Mouse (Mus musculus) kidney, embryonic 14.5 days (tissue): ENCODE data around the gene Ascl5. TPM values are rescaled to one million over a fixed set of nuclear protein-coding genes. Genes with fewer than 3 reads are reported as not detected.

Experiments used
- ATAC-seq: fragments of 200-750 bp; cut with Nextera tagmentation; 2 replicates; pipeline ENCODE4 v1.8.0; 2017; ENCODE audit warnings: moderate number of reproducible peaks, mild to moderate bottlenecking, moderate TSS enrichment, moderate library complexity; ENCODE audit not compliant: low FRiP score, low TSS enrichment
- H3K27ac ChIP-seq: fragments of 300-500 bp; sonication (generic); 2 replicates; pipeline ENCODE4 v1.5.1; 2014; ENCODE audit warnings: low read depth, mild to moderate bottlenecking, low read length, moderate library complexity, mixed read lengths
- H3K27me3 ChIP-seq: fragments of 300-500 bp; sonication (generic); 2 replicates; pipeline ENCODE4 v1.6.1; 2014; ENCODE audit warnings: mild to moderate bottlenecking, low read length; ENCODE audit not compliant: control insufficient read depth, insufficient read depth
- H3K36me3 ChIP-seq: fragments of 300-500 bp; sonication (generic); 2 replicates; pipeline ENCODE4 v1.6.1; 2014; ENCODE audit warnings: low read length, mixed read lengths; ENCODE audit not compliant: control insufficient read depth, insufficient read depth
- H3K4me1 ChIP-seq: fragments of 300-500 bp; sonication (generic); 2 replicates; pipeline ENCODE4 v1.6.1; 2014; ENCODE audit warnings: low read length, mixed read lengths; ENCODE audit not compliant: control insufficient read depth, insufficient read depth
- H3K4me2 ChIP-seq: fragments of 300-500 bp; sonication (generic); replicated peaks from 2 replicates; pipeline ENCODE4 v1.6.1; 2014; ENCODE audit warnings: low read depth, mild to moderate bottlenecking, low read length
- H3K4me3 ChIP-seq: fragments of 300-500 bp; sonication (generic); 2 replicates; pipeline ENCODE4 v1.5.1; 2014; ENCODE audit warnings: mild to moderate bottlenecking, low read length
- H3K9ac ChIP-seq: fragments of 300-500 bp; sonication (generic); 2 replicates; pipeline ENCODE4 v1.6.1; 2014; ENCODE audit warnings: low read depth, mild to moderate bottlenecking, low read length, moderate library complexity
- H3K9me3 ChIP-seq: fragments of 300-500 bp; sonication (generic); 2 replicates; pipeline ENCODE4 v1.6.1; 2016; ENCODE audit warnings: low read length; ENCODE audit not compliant: control insufficient read depth
- WGBS: fragments of 180-500 bp; shearing (Covaris S2); extraction: QIAGEN DNeasy Blood & Tissue Kit; methylation state at CpG from one replicate; pipeline ENCODE4 v1.1.7; 2014; 5-methylcytosine and 5-hydroxymethylcytosine counted together
- polyA plus RNA-seq: library from polyadenylated mRNA; unstranded; fragments of >200 nt; fragmentation: Nextera tagmentation; extraction: Ambion mirVana; gene quantifications from 2 replicates; pipeline ENCODE4 v1.2.1, GENCODE M21; 2014

The Ascl5 gene
- polyA plus RNA-seq, 1 experiment from 2014 or later = not detected

DNA sequence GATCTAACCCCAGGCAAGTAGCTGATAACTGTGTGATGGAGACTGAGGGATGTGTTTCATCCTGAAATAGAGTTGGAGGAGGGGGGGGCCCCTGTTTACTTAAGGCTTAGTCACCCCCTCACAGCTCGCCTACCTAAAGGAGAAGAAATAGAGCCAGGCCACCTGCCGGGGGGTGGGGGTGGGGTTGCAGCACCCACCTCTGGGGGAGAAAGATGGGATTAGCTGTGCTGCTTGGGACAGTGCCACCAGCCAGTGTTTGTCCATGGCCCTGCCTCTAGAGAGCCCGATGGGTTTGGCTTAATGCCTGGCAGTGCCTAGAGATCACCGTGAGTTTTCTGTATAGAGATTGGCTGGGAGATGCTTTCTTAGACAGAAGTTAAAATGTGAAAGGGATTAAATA lies 9.7 kb upstream of the Ascl5 start:
- Histone ChIP-seq H3K36me3 (no peaks in the 10 kb centered on the region; the same call in 1 of the 2 replicates), H3K4me2 (no peak overlapping the region), H3K9ac (no peak overlapping the region), H3K27me3 (no peaks in the 10 kb centered on the region; the same call in none of the 2 replicates), H3K4me1 (0 out of 2 replicates have a peak, but pooled peaks cover 3% of the 10 kb centered on the region), H3K27ac (no peak overlapping the region), H3K4me3 (no peak overlapping the region), H3K9me3 (no peaks in the 10 kb centered on the region)
- WGBS = 30% methylated on average over 4 of the region's 4 CpGs
- no peak for ATAC-seq

DNA sequence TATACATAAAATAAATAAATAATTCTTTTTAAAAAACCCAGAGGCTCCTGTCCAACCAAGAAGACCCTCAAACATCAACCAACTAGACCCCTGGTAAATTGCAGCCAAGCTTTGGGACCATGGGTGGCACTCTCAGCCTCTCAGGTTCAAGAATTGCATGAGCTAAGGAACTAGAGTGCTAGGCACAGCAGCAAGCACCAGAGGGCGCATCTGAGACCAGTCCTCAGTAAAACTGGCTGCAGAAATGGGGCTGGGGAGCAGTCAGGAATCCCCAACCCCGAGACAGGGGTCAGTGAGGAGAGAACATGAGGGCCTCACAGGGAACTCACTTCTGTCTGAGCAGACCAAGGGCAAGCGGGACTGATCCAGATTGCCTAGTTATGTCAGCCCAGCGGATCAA lies 4.8 kb upstream of the Ascl5 start:
- H3K4me3 ChIP-seq = no peak overlapping the region
- H3K9ac ChIP-seq = no peak overlapping the region
- H3K36me3 ChIP-seq = no peaks in the 10 kb centered on the region
- WGBS = 7% methylated on average over 4 of the region's 4 CpGs
- H3K4me1 ChIP-seq = peaks cover 2% of the 10 kb centered on the region; the same call in 1 of the 2 replicates
- no peak overlapping the region for H3K27ac ChIP-seq
- H3K27me3 ChIP-seq = peaks cover 22% of the 10 kb centered on the region
- H3K4me2 ChIP-seq = no peak overlapping the region
- no peaks in the 10 kb centered on the region for H3K9me3 ChIP-seq
- ATAC-seq = no peak

DNA sequence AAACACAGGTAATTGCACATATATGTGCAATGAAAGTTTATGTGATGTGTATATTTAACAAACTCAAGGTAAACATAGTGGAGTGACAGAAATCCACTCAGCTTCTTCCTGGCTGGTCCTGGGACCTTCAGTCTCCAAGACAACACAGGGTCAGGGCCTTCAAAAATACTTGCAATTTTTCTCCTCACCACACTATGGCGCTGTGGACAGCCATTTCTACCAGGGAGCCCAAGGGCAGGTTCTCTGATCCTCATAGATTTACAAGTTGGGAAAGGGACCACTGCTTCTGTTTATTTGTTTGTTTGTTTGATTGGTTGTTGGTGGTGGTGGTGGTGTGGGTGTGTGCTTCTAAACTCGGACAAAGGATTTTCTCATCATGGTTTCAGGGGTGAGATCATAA lies 3.2 kb upstream of the Ascl5 start:
- Histone ChIP-seq H3K27me3 (peaks cover 28% of the 10 kb centered on the region), H3K9me3 (no peaks in the 10 kb centered on the region), H3K36me3 (no peaks in the 10 kb centered on the region), H3K4me2 (no peak overlapping the region), H3K9ac (no peak overlapping the region), H3K4me3 (no peak overlapping the region), H3K4me1 (peaks cover 5% of the 10 kb centered on the region; the same call in 1 of the 2 replicates), H3K27ac (no peak overlapping the region)
- WGBS = 2% methylated on average over 2 of the region's 2 CpGs
- no peak for ATAC-seq

DNA sequence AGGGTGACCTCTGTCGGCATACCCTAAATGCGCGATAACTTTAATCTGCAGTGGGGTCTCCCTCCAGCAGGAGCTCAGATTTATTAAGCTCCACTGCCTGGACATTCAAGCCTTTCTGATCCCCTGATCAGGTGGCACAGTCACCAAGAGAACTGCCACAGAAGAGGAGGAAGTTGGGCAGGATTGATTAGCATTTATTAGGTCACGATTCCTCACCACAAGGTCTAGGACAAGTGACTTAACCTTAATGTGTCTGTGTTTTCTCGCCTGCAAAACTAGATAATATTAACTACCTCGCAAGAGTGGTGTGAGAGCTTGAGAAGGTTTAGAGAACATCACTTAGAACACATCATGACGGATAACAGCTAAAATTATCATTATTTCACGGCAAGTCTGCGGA lies 2.7 kb upstream of the Ascl5 start:
- Histone ChIP-seq H3K9me3 (no peaks in the 10 kb centered on the region), H3K36me3 (no peaks in the 10 kb centered on the region), H3K4me1 (peaks cover 5% of the 10 kb centered on the region; the same call in 1 of the 2 replicates), H3K4me3 (no peak overlapping the region), H3K27ac (no peak overlapping the region), H3K27me3 (peaks cover 28% of the 10 kb centered on the region), H3K9ac (no peak overlapping the region), H3K4me2 (no peak overlapping the region)
- 78% methylated on average over 9 of the region's 9 CpGs for WGBS
- no peak for ATAC-seq

DNA sequence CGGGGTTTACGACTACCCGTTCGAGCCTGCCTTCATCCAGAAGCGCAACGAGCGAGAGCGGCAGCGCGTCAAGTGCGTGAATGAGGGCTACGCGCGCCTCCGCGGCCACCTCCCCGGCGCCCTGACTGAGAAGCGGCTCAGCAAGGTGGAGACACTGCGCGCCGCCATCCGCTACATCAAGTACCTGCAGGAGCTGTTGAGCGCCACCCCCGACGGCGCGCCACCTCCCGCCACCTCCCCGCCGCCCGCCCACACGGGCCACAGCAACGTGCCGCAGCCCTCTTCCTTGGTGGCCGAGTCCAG lies 360 bp downstream of the Ascl5 start:
- Histone ChIP-seq H3K9me3 (no peaks in the 10 kb centered on the region), H3K4me1 (peaks cover 5% of the 10 kb centered on the region; the same call in 1 of the 2 replicates), H3K4me3 (peak overlapping the region; percentile 23), H3K27ac (no peak overlapping the region), H3K27me3 (peaks cover 28% of the 10 kb centered on the region), H3K36me3 (no peaks in the 10 kb centered on the region), H3K9ac (no peak overlapping the region), H3K4me2 (peak overlapping the region; percentile 43)
- ATAC-seq = no peak; the same call in 1 of the 2 replicates
- 1% methylated on average over 36 of the region's 36 CpGs for WGBS

DNA sequence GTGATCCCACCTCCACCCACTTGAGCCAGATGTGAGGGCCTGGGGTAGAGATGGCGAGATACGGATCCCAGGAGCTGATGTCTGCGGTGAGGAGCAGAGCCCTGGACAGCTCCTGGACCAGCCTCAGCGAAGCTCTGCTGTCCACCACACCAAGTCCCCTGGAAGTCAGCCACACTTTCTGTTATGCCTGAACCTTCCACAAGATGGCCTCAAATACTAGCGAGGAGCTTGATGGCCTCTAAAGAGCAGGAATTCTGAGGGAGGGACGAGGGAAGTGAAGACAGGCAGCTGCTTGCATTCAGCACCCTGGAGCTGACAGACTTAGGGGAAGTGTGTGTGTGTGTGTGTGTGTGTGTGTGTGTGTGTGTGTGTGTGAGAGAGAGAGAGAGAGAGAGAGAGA lies 861 bp downstream of the Ascl5 start:
- H3K9ac ChIP-seq = no peak overlapping the region
- no peaks in the 10 kb centered on the region for H3K36me3 ChIP-seq
- H3K4me1 ChIP-seq = peaks cover 5% of the 10 kb centered on the region; the same call in 1 of the 2 replicates
- peak overlapping the region; percentile 43 for H3K4me2 ChIP-seq
- peaks cover 28% of the 10 kb centered on the region for H3K27me3 ChIP-seq
- no peaks in the 10 kb centered on the region for H3K9me3 ChIP-seq
- WGBS = 2% methylated on average over 6 of the region's 6 CpGs
- H3K27ac ChIP-seq = no peak overlapping the region
- H3K4me3 ChIP-seq = peak overlapping the region; percentile 23
- peak; percentile 84 for ATAC-seq

DNA sequence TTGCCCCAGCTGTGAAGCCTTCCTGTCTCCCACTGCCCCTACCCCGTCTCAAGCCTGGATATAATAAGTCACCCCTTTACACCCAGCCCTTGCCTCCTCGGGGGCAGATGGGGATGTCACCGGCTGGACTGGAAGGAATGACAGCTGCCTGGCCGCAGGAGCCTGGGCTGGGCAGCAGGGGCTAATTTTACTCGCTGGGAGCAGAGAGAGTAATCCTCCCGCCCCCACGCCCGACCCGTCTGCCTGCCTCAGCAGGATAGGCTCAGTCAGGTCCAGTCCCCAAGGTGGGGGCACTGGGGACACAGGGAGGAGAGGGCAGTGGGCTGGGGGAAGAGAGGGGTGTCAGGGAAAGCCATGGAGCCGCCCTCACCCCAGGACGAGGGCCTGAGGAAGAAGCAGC lies 1.9 kb downstream of the Ascl5 start, which contains the start of gene Cacna1s:
Gene Cacna1s, plus strand, starts transcription at position 204 of the 400 bp plus-strand sequence.
- no peak within 1 kb of the TSS for H3K9ac ChIP-seq
- H3K36me3 ChIP-seq = no peaks in the 10 kb centered on the region
- 0 out of 2 replicates have a peak, but pooled peaks have one; percentile 11 for ATAC-seq
- H3K27me3 ChIP-seq = peaks cover 27% of the 10 kb centered on the region
- H3K4me1 ChIP-seq = peaks cover 5% of the 10 kb centered on the region; the same call in 1 of the 2 replicates
- no peaks in the 10 kb centered on the region for H3K9me3 ChIP-seq
- no peak within 1 kb of the TSS for H3K4me3 ChIP-seq
- no peak within 1 kb of the TSS for H3K27ac ChIP-seq
- no peak within 1 kb of the TSS for H3K4me2 ChIP-seq
- 33% methylated on average over 11 of the region's 11 CpGs for WGBS

DNA sequence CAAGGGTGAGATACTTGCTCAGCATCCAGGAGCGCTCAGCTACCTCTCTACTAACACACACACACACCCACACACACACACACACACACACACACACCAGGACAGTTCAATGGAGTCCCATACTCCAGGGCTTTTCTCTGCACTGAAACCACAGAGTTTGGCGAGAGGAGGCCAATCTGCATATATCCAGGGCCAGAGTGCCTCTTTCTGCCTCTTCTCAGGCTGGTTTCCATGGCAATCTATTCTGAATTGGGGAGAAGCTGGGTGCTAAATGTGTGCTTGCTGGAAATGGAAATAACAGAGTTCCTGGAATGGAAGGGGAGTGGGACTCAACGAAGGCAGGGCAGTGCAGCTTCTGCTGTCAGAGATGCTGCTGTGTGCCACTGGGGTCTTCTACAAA lies 5.2 kb downstream of the Ascl5 start:
- ATAC-seq = no peak
- no peak overlapping the region for H3K27ac ChIP-seq
- H3K36me3 ChIP-seq = no peaks in the 10 kb centered on the region
- H3K4me3 ChIP-seq = no peak overlapping the region
- H3K4me1 ChIP-seq = peaks cover 5% of the 10 kb centered on the region; the same call in 1 of the 2 replicates
- no peak overlapping the region for H3K4me2 ChIP-seq
- H3K9ac ChIP-seq = no peak overlapping the region
- peaks cover 6% of the 10 kb centered on the region for H3K27me3 ChIP-seq
- WGBS = 81% methylated on average over 3 of the region's 3 CpGs
- H3K9me3 ChIP-seq = no peaks in the 10 kb centered on the region

DNA sequence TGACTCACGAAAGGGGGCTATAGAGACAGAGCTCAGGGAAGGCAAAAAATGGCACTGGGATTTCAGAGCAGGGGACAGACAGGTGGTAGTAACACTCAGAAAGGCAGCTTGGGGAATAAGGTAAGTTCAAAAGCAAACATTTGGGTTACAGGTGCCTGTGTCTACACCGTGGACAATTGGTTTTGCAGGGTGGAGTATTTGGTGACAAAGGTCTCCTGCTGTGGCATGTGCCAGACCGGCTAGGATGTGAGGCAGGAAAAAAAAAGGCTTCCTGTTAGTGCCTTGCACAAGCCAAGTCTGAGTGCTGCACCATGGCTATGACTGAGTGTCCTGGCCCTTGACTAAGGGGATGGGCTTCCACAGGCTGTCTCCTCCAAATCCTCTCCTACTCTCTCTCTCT lies 8.0 kb downstream of the Ascl5 start:
- no peak overlapping the region for H3K4me2 ChIP-seq
- H3K4me3 ChIP-seq = no peak overlapping the region
- no peaks in the 10 kb centered on the region for H3K36me3 ChIP-seq
- H3K9ac ChIP-seq = no peak overlapping the region
- no peaks in the 10 kb centered on the region for H3K4me1 ChIP-seq
- 48% methylated on average over 3 of the region's 3 CpGs for WGBS
- ATAC-seq = no peak
- no peak overlapping the region for H3K27ac ChIP-seq
- H3K9me3 ChIP-seq = no peaks in the 10 kb centered on the region
- no peaks in the 10 kb centered on the region for H3K27me3 ChIP-seq
